Mouse (Mus musculus) thymus, adult 2 months (tissue): Measurements from ENCODE around the gene Ciart. TPM values are rescaled to one million over a fixed set of nuclear protein-coding genes. Genes with fewer than 3 reads are reported as not detected.

Experiments used
- DNase-seq: peaks from one replicate; pipeline ENCODE4 v3.0.0; 2021
- H3K27ac ChIP-seq: fragments of 200-500 bp; 2 replicates; pipeline ENCODE4 v1.5.1; 2012; ENCODE audit warnings: low read length, control low read depth; ENCODE audit not compliant: control insufficient read depth, insufficient read depth
- H3K27me3 ChIP-seq: fragments of 200-500 bp; 2 replicates; pipeline ENCODE4 v1.6.1; 2012; ENCODE audit warnings: mild to moderate bottlenecking, low read length, moderate library complexity, mixed read lengths; ENCODE audit not compliant: control insufficient read depth, insufficient read depth
- H3K36me3 ChIP-seq: fragments of 200-500 bp; 2 replicates; pipeline ENCODE4 v1.6.1; 2012; ENCODE audit warnings: mild to moderate bottlenecking, low read length, moderate library complexity; ENCODE audit not compliant: control insufficient read depth, insufficient read depth
- H3K4me1 ChIP-seq: fragments of 200-500 bp; replicated peaks from 2 replicates; pipeline ENCODE4 v1.6.1; 2012; ENCODE audit warnings: low read length; ENCODE audit not compliant: control insufficient read depth, insufficient read depth
- H3K4me3 ChIP-seq: fragments of 200-500 bp; 2 replicates; pipeline ENCODE4 v1.5.1; 2012; ENCODE audit warnings: mild to moderate bottlenecking, low read length, control low read depth, moderate library complexity; ENCODE audit not compliant: control insufficient read depth, insufficient read depth
- CTCF ChIP-seq: fragments of 200-500 bp; IDR thresholded peaks from 2 replicates; pipeline ENCODE4 v1.5.1; 2012; ENCODE audit warnings: mild to moderate bottlenecking, control low read depth, low read length, moderate library complexity, borderline replicate concordance; ENCODE audit not compliant: control insufficient read depth, poor library complexity, insufficient read depth; ENCODE audit errors: extremely low read depth
- POLR2A ChIP-seq: fragments of 200-500 bp; IDR thresholded peaks from 2 replicates; pipeline ENCODE4 v1.6.1; 2012; ENCODE audit warnings: mild to moderate bottlenecking, low read length, control low read depth, moderate library complexity; ENCODE audit not compliant: control insufficient read depth, poor library complexity, insufficient read depth; ENCODE audit errors: extremely low read depth
- WGBS: fragments of 180-500 bp; shearing (Covaris S2); methylation state at CpG from one replicate; pipeline ENCODE4 v1.1.7; 2018; 5-methylcytosine and 5-hydroxymethylcytosine counted together
- polyA plus RNA-seq: library from polyadenylated mRNA; depleted of rRNA; stranded (reverse); fragments of >200 nt; gene quantifications from 2 replicates; pipeline ENCODE4 v1.2.3, GENCODE M21; 2012

The Ciart gene
- polyA plus RNA-seq, 1 experiment = 3.1 TPM

DNA sequence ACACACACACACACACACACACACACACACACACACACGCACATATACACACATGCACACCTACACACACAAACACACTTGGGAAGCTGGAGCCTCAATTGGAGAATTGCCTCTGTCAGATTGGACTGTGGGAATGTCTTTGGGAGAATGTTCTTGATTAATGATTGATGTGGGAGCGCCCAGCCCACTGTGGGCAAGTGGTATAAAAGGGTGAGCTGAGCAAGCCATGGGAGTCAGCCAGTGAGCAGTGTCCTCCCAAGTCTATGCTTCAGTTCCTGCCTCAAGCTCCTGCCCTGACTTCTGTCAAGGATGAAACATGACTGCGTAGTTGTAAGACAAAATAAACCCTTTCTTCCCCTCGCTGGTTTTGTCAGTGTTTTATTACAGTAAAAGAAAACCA lies 5.5 kb upstream of the Ciart start:
- Histone ChIP-seq H3K27ac (no peak overlapping the region), H3K27me3 (no peaks in the 10 kb centered on the region), H3K36me3 (no peaks in the 10 kb centered on the region), H3K4me3 (no peak overlapping the region), H3K4me1 (peaks cover 17% of the 10 kb centered on the region)
- 90% methylated on average over 4 of the region's 4 CpGs for WGBS
- TF ChIP-seq CTCF (no peak), POLR2A (no peak)
- DNase-seq = no peak

GRCm38 (mm10) chr3:95884400-95884799 lies 2.3 kb upstream of the Ciart start:
- WGBS = 98% methylated on average over 5 of the region's 5 CpGs
- Histone ChIP-seq H3K27me3 (no peaks in the 10 kb centered on the region), H3K27ac (no peak overlapping the region), H3K4me3 (no peak overlapping the region), H3K36me3 (no peaks in the 10 kb centered on the region), H3K4me1 (peaks cover 12% of the 10 kb centered on the region)
- TF ChIP-seq CTCF (no peak), POLR2A (no peak)
- no peak for DNase-seq

- Histone ChIP-seq H3K27me3 (no peaks in the 10 kb centered on the region), H3K36me3 (no peaks in the 10 kb centered on the region), H3K27ac (no peak overlapping the region), H3K4me3 (peak overlapping the region; percentile 50), H3K4me1 (peaks cover 12% of the 10 kb centered on the region)
- 2% methylated on average over 24 of the region's 24 CpGs for WGBS
- no peak for TF ChIP-seq CTCF
- no peak for TF ChIP-seq POLR2A
- DNase-seq = peak; percentile 78
Measured at GRCm38 (mm10) chr3:95882816-95883425, 870 bp upstream of the Ciart start.

- H3K4me3 ChIP-seq = no peak overlapping the region
- TF ChIP-seq CTCF = no peak
- no peak for TF ChIP-seq POLR2A
- H3K27ac ChIP-seq = no peak overlapping the region
- H3K27me3 ChIP-seq = no peaks in the 10 kb centered on the region
- no peak for DNase-seq
- H3K36me3 ChIP-seq = no peaks in the 10 kb centered on the region
- H3K4me1 ChIP-seq = peaks cover 12% of the 10 kb centered on the region
- 97% methylated on average over 4 of the region's 4 CpGs for WGBS
Measured at GRCm38 (mm10) chr3:95879063-95879462, 3.0 kb downstream of the Ciart start.

DNA sequence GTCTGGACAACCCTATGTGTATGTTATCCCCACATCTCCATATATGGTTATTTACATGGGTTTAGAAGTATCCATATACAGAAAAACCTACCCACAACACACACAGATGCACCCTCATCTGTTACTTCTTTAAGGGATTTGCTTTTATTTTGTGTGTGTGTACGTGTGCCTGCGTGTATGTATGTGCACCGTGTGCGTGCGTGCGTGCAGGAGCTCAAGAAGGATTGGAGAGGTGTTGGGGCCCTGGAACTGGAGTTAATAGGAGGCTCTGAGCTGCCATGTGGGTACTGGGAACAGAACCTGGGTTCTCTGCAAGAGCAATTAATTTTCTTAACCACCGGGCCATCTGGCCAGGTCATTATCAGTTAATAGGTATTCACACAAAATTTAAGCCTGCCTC lies 10.0 kb downstream of the Ciart start:
- WGBS = 85% methylated on average over 7 of the region's 7 CpGs
- no peak overlapping the region for H3K4me3 ChIP-seq
- H3K27me3 ChIP-seq = no peaks in the 10 kb centered on the region
- H3K36me3 ChIP-seq = peaks cover 9% of the 10 kb centered on the region
- H3K4me1 ChIP-seq = peaks cover 6% of the 10 kb centered on the region
- DNase-seq = no peak
- TF ChIP-seq CTCF = no peak
- no peak for TF ChIP-seq POLR2A
- no peak overlapping the region for H3K27ac ChIP-seq

GRCm38 (mm10) chr3:95871392-95871867 lies 10.6 kb downstream of the Ciart start, which contains the start of gene Mrps21:
Gene Mrps21, minus strand, starts transcription at chr3:95871519.
- TF ChIP-seq POLR2A (peak; percentile 77), CTCF (0 out of 2 replicates have a peak, but pooled peaks have one; percentile 24)
- Histone ChIP-seq H3K4me3 (peak within 1 kb of the TSS; percentile 62), H3K27me3 (no peaks in the 10 kb centered on the region), H3K4me1 (peaks cover 6% of the 10 kb centered on the region), H3K27ac (peak within 1 kb of the TSS; percentile 39), H3K36me3 (peaks cover 9% of the 10 kb centered on the region)
- WGBS = under 1% methylated on average over 33 of the region's 33 CpGs
- DNase-seq = peak; percentile 83
